Mouse (Mus musculus) midbrain, embryonic 16.5 days (tissue): ENCODE measurements around the gene Elf1. TPM values are rescaled to one million over a fixed set of nuclear protein-coding genes. Genes with fewer than 3 reads are reported as not detected.
A peak's percentile ranks its signal among the peaks of the same experiment; 100 is the strongest.

Experiments used
- ATAC-seq: fragments of 200-750 bp; cut with Nextera tagmentation; 2 replicates; pipeline ENCODE4 v1.8.0; 2017; ENCODE audit warnings: moderate TSS enrichment
- H3K27ac ChIP-seq: fragments of 300-500 bp; sonication (generic); 2 replicates; pipeline ENCODE4 v1.5.1; 2014; ENCODE audit warnings: mild to moderate bottlenecking, low read length, mixed read lengths
- H3K27me3 ChIP-seq: fragments of 300-500 bp; sonication (generic); 2 replicates; pipeline ENCODE4 v1.6.1; 2014; ENCODE audit warnings: low read depth, low read length, mixed read lengths; ENCODE audit not compliant: control insufficient read depth, insufficient read depth
- H3K36me3 ChIP-seq: fragments of 300-500 bp; sonication (generic); 2 replicates; pipeline ENCODE4 v1.6.1; 2014; ENCODE audit warnings: mild to moderate bottlenecking, low read length, moderate library complexity, mixed read lengths; ENCODE audit not compliant: control insufficient read depth, insufficient read depth
- H3K4me1 ChIP-seq: fragments of 300-500 bp; sonication (generic); 2 replicates; pipeline ENCODE4 v1.6.1; 2014; ENCODE audit warnings: mild to moderate bottlenecking, low read length, mixed read lengths; ENCODE audit not compliant: control insufficient read depth, insufficient read depth
- H3K4me2 ChIP-seq: fragments of 300-500 bp; sonication (generic); 2 replicates; pipeline ENCODE4 v1.6.1; 2014; ENCODE audit warnings: mild to moderate bottlenecking, low read length, mixed read lengths
- H3K4me3 ChIP-seq: fragments of 300-500 bp; sonication (generic); 2 replicates; pipeline ENCODE4 v1.5.1; 2014; ENCODE audit warnings: low read depth, mild to moderate bottlenecking, low read length, moderate library complexity, mixed read lengths
- H3K9ac ChIP-seq: fragments of 300-500 bp; sonication (generic); 2 replicates; pipeline ENCODE4 v1.6.1; 2014; ENCODE audit warnings: low read depth, low read length, mixed read lengths
- H3K9me3 ChIP-seq: fragments of 300-500 bp; sonication (generic); replicated peaks from 2 replicates; pipeline ENCODE4 v1.6.1; 2014; ENCODE audit warnings: mild to moderate bottlenecking, low read length, mixed read lengths; ENCODE audit not compliant: control insufficient read depth, poor library complexity, severe bottlenecking
- WGBS: fragments of 180-500 bp; shearing (Covaris S2); extraction: QIAGEN DNeasy Blood & Tissue Kit; methylation state at CpG from one replicate; pipeline ENCODE4 v1.1.7; 2014; 5-methylcytosine and 5-hydroxymethylcytosine counted together
- microRNA-seq: library from miRNA; unstranded; fragments of <30 nt; microRNA quantifications from one replicate; pipeline ENCODE4, GENCODE M21; 2017
- polyA plus RNA-seq: library from polyadenylated mRNA; unstranded; fragments of >200 nt; fragmentation: Nextera tagmentation; extraction: Ambion mirVana; gene quantifications from 2 replicates; pipeline ENCODE4 v1.2.1, GENCODE M21; 2015

Gene Elf1
- polyA plus RNA-seq, 1 experiment from 2014 or later = 2.0 TPM

GRCm38 (mm10) chr14:79608286-79608685, 127.3 kb downstream of the Elf1 start:
- no peak overlapping the region for H3K27ac ChIP-seq
- WGBS = 87% methylated on average over 6 of the region's 6 CpGs
- H3K9ac ChIP-seq = no peak overlapping the region
- no peak overlapping the region for H3K4me2 ChIP-seq
- H3K9me3 ChIP-seq = no peaks in the 10 kb centered on the region
- ATAC-seq = no peak
- peaks cover 39% of the 10 kb centered on the region for H3K36me3 ChIP-seq
- no peaks in the 10 kb centered on the region for H3K27me3 ChIP-seq
- no peaks in the 10 kb centered on the region for H3K4me1 ChIP-seq
- no peak overlapping the region for H3K4me3 ChIP-seq

- peaks cover 18% of the 10 kb centered on the region for H3K36me3 ChIP-seq
- H3K4me1 ChIP-seq = no peaks in the 10 kb centered on the region
- ATAC-seq = peak; percentile 74
- H3K4me2 ChIP-seq = no peak overlapping the region
- H3K27ac ChIP-seq = no peak overlapping the region
- WGBS = 79% methylated on average over 8 of the region's 8 CpGs
- no peaks in the 10 kb centered on the region for H3K9me3 ChIP-seq
- no peaks in the 10 kb centered on the region for H3K27me3 ChIP-seq
- H3K4me3 ChIP-seq = no peak overlapping the region
- H3K9ac ChIP-seq = no peak overlapping the region
These were observed 136.3 kb downstream of the Elf1 start for GRCm38 (mm10) chr14:79617121-79617828.

GRCm38 (mm10) chr14:79619802-79620201, 138.8 kb downstream of the Elf1 start:
- no peak for ATAC-seq
- Histone ChIP-seq H3K4me2 (no peak overlapping the region), H3K4me3 (no peak overlapping the region), H3K9me3 (no peaks in the 10 kb centered on the region), H3K36me3 (peaks cover 16% of the 10 kb centered on the region), H3K27ac (no peak overlapping the region), H3K9ac (no peak overlapping the region), H3K4me1 (no peaks in the 10 kb centered on the region), H3K27me3 (no peaks in the 10 kb centered on the region)
- WGBS = 85% methylated on average over 7 of the region's 7 CpGs

- WGBS = 63% methylated on average over 3 of the region's 3 CpGs
- Histone ChIP-seq H3K36me3 (peaks cover 24% of the 10 kb centered on the region), H3K4me1 (no peaks in the 10 kb centered on the region), H3K9me3 (no peaks in the 10 kb centered on the region), H3K4me3 (no peak overlapping the region), H3K27me3 (no peaks in the 10 kb centered on the region), H3K9ac (no peak overlapping the region), H3K4me2 (no peak overlapping the region), H3K27ac (no peak overlapping the region)
- no peak for ATAC-seq
These were observed 140.1 kb downstream of the Elf1 start for GRCm38 (mm10) chr14:79621143-79621542.

Small RNA genes within 50 kb of the gene (microRNA-seq; reads per million reads assigned to microRNA genes)
- not detected for gene Gm27857

Other genes starting within 250 kb of the Elf1 start
- not detected in 2 replicates for gene Zfp957, start 233.8 kb upstream of the Elf1 start, polyA plus RNA-seq
- 26.3 and 36.4 TPM in 2 replicates for gene Rgcc, start 179.5 kb upstream of the Elf1 start, polyA plus RNA-seq
- gene Naa16, start 90.4 kb upstream of the Elf1 start, polyA plus RNA-seq = 17.1 and 21.1 TPM in 2 replicates
- 10.7 and 11.6 TPM in 2 replicates for gene Mtrf1, start 83.4 kb upstream of the Elf1 start, polyA plus RNA-seq
- gene Kbtbd7, start 54.7 kb upstream of the Elf1 start, polyA plus RNA-seq = 22.8 and 23.7 TPM in 2 replicates
- 1.5 TPM in 2 replicates for gene Kbtbd6, start 29.4 kb upstream of the Elf1 start, polyA plus RNA-seq
- gene Wbp4, start 326 bp downstream of the Elf1 start, polyA plus RNA-seq = 44.0 and 46.2 TPM in 2 replicates
- 106 and 110 TPM in 2 replicates for gene Sugt1, start 106.5 kb downstream of the Elf1 start, polyA plus RNA-seq
- 2.0 and 3.3 TPM in 2 replicates for gene Cnmd, start 181.0 kb downstream of the Elf1 start, polyA plus RNA-seq